Mouse (Mus musculus): ENCODE data around the gene Hsf2bp.

Hsf2bp gene

GRCm38 (mm10) chr17:31905791-31906211, 130.3 kb downstream of the Hsf2bp start:
- DNase-seq (ENCODE audit: low spot score in 2 of 2) = no peak

- no peak for DNase-seq (ENCODE audit: low spot score in 2 of 2)
Measured at GRCm38 (mm10) chr17:31905201-31905790, 130.9 kb downstream of the Hsf2bp start.

GRCm38 (mm10) chr17:31904036-31904435, 132.1 kb downstream of the Hsf2bp start:
- no peak for DNase-seq (ENCODE audit: low spot score in 2 of 2)

GRCm38 (mm10) chr17:31902630-31903198, 133.4 kb downstream of the Hsf2bp start:
- no peak for DNase-seq (ENCODE audit: low spot score in 2 of 2)

- DNase-seq (ENCODE audit: low spot score in 2 of 2) = no peak
Measured at GRCm38 (mm10) chr17:31901461-31902204, 134.5 kb downstream of the Hsf2bp start.

GRCm38 (mm10) chr17:31898941-31899340, 137.2 kb downstream of the Hsf2bp start:
- no peak for DNase-seq (ENCODE audit: low spot score in 2 of 2)

- no peak for DNase-seq (ENCODE audit: low spot score in 2 of 2)
Measured at GRCm38 (mm10) chr17:31897186-31897793, 138.9 kb downstream of the Hsf2bp start.

- no peak for DNase-seq (ENCODE audit: low spot score in 2 of 2)
Measured at GRCm38 (mm10) chr17:31896751-31897150, 139.4 kb downstream of the Hsf2bp start.

GRCm38 (mm10) chr17:31896311-31896710, 139.8 kb downstream of the Hsf2bp start:
- no peak for DNase-seq (ENCODE audit: low spot score in 2 of 2)
